Mouse (Mus musculus): ENCODE data around the gene Cox10. TPM values are rescaled to one million over a fixed set of nuclear protein-coding genes. Genes with fewer than 3 reads are reported as not detected.

Cox10 gene
- total RNA-seq, 1 experiment from 2014 or later = 33.2 TPM

DNA sequence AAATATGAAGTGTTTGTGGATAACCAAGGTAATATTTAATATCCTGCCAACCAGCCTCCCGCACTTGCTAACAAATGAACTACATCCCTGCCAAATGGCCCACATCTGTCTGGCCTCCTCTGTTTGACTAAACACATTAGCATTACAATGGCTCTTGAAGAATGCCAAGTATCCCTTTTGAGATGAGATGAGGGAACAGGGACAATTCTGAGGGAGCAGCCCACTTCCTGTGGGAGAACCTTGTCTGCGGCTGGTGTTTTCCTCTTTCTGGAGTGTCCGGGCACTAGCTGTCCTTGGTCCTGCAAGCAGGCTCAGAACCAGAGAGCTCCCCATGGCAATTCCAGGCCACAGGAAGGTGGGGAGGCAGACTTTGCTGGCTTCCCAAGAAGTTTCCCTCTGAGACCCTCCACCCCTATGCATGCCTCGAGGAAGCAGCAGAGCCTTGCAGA lies 126.5 kb downstream of the Cox10 start:
- no peak for DNase-seq

DNA sequence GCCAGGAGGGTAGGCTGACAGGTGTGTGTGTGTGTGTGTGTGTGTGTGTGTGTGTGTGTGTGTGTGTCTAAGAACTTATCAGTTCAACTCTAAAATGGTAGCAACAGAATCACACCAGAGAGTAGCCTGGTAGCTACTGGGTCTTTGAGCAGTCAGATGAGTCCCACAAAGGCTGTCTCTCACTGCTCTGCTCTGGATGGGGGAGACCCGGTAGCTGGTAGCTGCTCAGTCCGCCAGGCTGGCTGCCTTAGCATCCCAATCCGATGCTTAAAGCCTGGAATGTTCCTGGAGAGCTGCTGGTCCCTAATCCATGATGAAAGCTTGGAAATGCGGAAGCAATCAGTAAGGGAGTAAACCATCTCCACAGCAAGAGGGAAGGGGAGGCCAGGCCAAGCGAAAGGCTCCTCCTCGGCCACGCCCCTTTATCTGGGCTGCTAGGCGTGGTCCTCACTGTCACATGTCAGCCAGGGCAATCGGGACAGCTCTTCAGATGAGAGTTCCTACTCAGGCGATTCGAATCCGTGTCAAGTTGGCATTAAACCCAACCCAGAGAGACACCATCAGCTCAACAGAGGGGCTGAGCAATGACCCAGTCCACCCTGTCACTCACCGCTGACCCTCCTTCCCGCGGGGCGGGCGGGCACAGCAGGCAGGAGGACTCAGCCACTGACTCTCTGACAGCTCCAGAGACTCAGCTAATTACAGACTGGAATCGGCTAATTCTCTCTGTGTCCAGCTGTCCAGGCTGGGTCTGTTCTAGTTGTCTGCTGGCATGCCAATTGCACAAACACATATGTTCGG lies 127.2 kb downstream of the Cox10 start:
- peak; percentile 52 for DNase-seq

- DNase-seq = no peak
These were observed 130.9 kb downstream of the Cox10 start for GRCm38 (mm10) chr11:63948371-63948770.

GRCm38 (mm10) chr11:63947024-63947423 lies 132.2 kb downstream of the Cox10 start:
- DNase-seq = no peak

DNA sequence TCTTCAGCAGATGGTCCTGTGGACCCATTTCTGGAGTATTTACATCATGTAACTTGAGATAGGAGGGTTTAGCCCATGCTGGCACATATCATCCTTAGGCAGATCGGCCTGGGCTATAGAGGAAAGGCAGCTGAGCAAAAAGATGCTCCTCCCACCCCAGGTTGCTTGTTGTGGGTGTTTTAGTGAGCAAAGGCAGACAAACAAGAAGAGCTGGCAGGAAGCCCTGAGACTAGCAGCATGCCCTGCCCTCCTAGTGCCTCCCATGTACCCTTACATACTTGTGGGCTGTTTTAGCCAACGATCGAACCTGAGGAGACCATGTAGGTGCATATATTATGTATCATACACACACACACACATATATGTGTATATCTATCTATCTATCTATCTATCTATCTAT lies 135.3 kb downstream of the Cox10 start:
- no peak for DNase-seq

DNA sequence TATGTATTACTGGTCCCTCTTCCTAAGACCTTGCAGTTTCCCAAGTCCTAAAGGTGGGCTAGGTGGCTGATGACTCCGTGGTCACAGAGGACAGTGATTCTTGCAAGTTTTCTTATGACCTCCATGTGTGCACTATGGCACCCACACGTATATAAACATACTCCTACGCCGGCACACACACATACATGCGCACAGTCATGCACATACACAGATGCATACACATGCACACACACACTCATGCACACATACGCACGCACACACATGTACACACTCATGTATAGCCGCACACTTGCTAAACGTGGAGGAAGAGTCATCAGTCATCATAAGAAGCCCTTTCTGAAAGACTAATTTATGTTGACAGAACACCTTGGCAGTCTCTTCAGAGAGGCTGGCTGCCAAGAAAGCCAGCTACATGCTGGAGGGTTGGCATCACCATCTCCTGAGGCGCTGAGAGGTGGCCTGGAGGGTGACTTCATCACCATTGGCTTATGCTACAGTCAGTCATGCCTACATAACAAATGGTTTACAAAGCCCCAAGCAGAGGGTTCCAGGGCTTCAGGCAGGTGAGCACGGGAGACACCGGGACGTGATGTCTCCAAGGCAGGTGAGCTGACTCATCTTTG lies 135.9 kb downstream of the Cox10 start:
- DNase-seq = no peak

- DNase-seq = no peak
These were observed 137.1 kb downstream of the Cox10 start for GRCm38 (mm10) chr11:63942177-63942576.

- no peak for DNase-seq
These were observed 142.6 kb downstream of the Cox10 start for GRCm38 (mm10) chr11:63936641-63937040.

DNA sequence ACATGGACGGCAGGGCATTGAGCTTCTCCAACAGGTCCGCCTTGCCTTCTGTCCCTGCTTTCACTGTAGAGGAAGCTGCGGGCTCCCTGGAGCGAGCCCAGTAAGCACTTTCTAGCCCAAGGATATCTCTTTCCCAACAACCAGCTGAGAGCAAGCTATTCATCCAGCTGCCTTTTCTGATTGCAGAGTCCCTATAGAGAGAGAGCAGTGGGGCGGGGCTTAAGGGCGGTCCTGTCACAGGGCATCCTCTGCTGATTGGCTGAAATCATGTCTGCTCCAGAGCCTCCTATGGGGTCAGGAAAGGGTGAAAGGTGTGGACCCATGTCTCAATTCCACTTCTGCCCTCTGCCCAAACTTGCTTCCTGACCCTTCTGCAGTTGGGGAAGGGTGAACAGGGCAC lies 152.4 kb downstream of the Cox10 start:
- DNase-seq = no peak

- peak; percentile 90 for DNase-seq
These were observed 154.1 kb downstream of the Cox10 start for GRCm38 (mm10) chr11:63925161-63925582.

DNA sequence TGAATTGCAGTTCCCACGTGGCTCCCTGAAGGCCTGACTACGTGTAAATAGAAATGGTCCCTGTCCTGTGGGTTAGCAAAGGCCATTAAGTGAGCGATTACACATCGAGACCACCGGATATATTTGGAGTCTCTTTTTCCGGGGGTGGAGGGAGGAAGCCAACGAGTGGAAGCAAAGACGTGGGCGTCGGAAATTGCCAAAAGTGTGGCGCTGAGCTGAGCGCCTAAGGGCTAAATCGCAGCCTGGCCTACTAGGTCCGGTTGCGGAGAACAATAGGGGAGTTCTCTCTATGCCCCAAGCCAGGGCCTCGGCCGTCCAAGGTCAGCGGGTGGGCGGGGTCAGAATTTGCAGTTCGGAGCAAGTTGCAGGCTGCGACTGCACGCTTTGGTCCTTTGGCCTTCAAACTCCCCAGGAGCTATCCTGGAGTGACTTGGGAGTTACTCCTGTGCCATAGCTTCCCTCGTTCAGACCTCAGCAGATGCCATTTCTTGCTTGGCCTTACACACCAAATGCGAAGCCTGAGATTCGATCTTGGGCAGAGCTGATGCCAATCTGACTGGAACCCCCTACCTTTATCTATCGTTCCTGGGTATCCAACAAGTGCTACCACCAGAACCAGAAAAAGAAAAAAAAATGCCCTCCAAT lies 154.9 kb downstream of the Cox10 start:
- DNase-seq = peak; percentile 51

DNA sequence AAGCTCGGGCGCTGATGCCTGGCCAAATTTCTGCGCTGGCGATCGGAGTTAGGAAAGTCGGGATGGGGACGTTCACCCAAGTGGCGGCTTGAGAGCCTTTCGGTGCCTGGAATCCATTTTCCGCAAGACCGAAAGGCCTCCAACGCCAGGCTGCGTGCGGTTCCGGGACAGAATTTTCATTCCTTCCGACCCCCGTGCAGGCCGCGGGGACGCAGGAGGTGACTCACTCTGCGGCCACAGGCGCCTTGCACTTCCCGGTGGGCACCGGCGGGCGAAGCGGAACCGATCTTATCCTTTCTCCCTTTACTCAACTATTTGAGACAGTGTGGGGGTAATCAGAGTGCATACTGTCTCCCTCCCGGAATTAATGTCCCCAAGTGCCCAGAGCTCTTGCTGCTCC lies 155.9 kb downstream of the Cox10 start:
- no peak for DNase-seq

- DNase-seq = peak; percentile 96
These were observed 157.1 kb downstream of the Cox10 start, which contains the start of gene Hs3st3b1 for GRCm38 (mm10) chr11:63922091-63922621. Gene Hs3st3b1, minus strand, starts transcription at chr11:63922290.

GRCm38 (mm10) chr11:63921044-63921951 lies 158.0 kb downstream of the Cox10 start:
- DNase-seq = peak; percentile 23

- DNase-seq = peak; percentile 87
These were observed 158.7 kb downstream of the Cox10 start for GRCm38 (mm10) chr11:63920531-63920930.

DNA sequence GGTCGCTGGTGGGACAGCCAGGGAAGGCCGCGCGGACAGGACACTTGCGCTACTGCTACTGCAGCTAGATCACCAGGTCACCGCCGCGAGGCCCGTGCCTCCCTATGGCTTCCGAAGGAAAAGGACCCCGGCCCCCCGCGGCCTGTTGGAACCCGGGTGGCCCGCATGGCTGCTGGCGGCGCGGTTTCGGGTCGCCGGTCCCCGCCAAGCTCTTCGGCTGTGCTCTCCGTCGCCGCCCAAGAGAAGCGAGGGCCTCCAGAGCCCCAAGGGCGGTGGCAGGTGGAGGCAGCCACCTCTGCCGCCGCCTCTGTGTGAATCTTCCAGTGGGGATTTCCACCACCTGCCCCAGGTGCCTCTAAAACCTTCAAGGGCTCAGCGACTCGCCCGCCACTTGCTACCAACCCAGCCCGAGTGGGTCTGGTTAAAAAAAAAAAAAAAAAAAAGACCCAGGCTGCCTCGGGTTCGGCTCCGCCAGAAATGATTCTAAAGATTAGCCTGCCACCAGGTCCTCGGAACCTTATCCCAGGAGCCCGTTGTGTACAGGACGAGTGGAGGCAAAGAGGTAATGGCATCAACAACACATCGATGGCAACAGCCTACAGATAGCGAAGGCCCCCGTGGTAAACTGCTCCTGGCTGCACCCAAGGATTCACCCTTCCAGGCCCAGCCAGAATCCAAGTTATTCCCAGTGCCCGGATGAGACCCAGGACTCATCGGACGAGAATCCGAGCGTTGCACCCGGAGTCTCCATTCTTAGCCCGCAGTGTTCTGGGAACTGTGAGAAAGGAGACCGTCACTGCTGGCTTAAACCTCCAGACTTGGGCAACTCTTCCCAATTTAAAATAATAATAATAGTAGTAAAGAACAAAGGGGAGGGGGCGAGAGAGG lies 159.8 kb downstream of the Cox10 start:
- DNase-seq = no peak

GRCm38 (mm10) chr11:63918321-63919105 lies 160.8 kb downstream of the Cox10 start:
- DNase-seq = no peak

DNA sequence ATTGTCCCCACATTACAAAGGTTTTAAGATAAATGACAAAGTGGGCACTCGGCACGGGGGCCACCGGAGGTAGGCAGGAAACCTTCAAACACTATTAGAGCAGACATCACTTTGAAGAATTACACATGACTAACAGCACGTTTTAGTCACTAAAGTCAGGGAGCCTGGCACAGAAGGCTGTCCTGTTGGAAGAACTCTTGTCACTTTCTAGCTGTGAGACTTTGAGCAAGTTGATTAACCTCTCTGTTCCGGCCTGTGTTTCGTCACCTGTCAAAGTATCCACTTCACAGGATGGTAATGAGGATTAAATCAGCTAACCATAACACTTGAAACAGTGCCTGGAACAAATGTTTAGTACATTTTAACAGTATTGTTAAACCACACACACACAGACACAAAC lies 161.7 kb downstream of the Cox10 start:
- DNase-seq = no peak

GRCm38 (mm10) chr11:63914388-63914787 lies 164.9 kb downstream of the Cox10 start:
- peak; percentile 87 for DNase-seq

- DNase-seq = no peak
These were observed 165.3 kb downstream of the Cox10 start for GRCm38 (mm10) chr11:63913936-63914335.

All from adrenal gland, postnatal 14 days (tissue).